ENCODE assay signal across 8 mouse cellular contexts in genomic region chr2:32876490-32877302, GRCm38 (mm10). TPM values are rescaled to one million over a fixed set of nuclear protein-coding genes. Genes with fewer than 3 reads are reported as not detected.
DNase-seq lines count a peak whose midpoint lies in the region; TF ChIP-seq lines count a peak whose summit lies in the region.

No protein-coding gene starts in this region.

- peak overlapping the region; percentile 95 for H3ac ChIP-seq in myocyte (ENCODE audit: control insufficient read depth, insufficient read length)

- H3K36me3 ChIP-seq in thymus, adult 2 months (ENCODE audit: control insufficient read depth, insufficient read depth, low read length): no peaks in the 10 kb centered on the region
- H3K36me3 ChIP-seq in myocyte (ENCODE audit: control insufficient read depth, insufficient read depth): no peaks in the 10 kb centered on the region

- peak overlapping the region; percentile 52 for H3K4me3 ChIP-seq in thymus, adult 2 months (ENCODE audit: control insufficient read depth, insufficient read depth, low read length)
- H3K4me3 ChIP-seq in myocyte: peak overlapping the region; percentile 96

- H3K27ac ChIP-seq in thymus, adult 2 months (ENCODE audit: control insufficient read depth, insufficient read depth, low read length): no peak overlapping the region

- WGBS in thymus, adult 2 months: 15% methylated on average over 20 of the region's 20 CpGs

- no peak for TF ChIP-seq POLR2A in thymus, adult 2 months (IDR thresholded peaks at IDR 0.05; ENCODE audit: control insufficient read depth, extremely low read depth, insufficient read depth, low read length, poor library complexity)
- no peak for TF ChIP-seq POLR2A in myocyte (IDR thresholded peaks at IDR 0.05; ENCODE audit: insufficient read length, low read depth)

- peaks cover 13% of the 10 kb centered on the region for H3K4me1 ChIP-seq in thymus, adult 2 months (replicated peaks; ENCODE audit: control insufficient read depth, insufficient read depth, low read length)

- peak overlapping the region; percentile 92 for H3K4me2 ChIP-seq in myocyte (ENCODE audit: low read depth)

- TF ChIP-seq CTCF in thymus, adult 2 months (IDR thresholded peaks at IDR 0.05; ENCODE audit: borderline replicate concordance, control insufficient read depth, extremely low read depth, insufficient read depth, low read length, poor library complexity): no peak

- H3K27me3 ChIP-seq in thymus, adult 2 months (ENCODE audit: control insufficient read depth, insufficient read depth, low read length): peaks cover 13% of the 10 kb centered on the region; the same call in 1 of the 2 replicates
- no peaks in the 10 kb centered on the region for H3K27me3 ChIP-seq in myocyte (ENCODE audit: control insufficient read depth, insufficient read depth, insufficient read length)

- peak; percentile 24 for DNase-seq in adrenal gland, postnatal 14 days
- DNase-seq in adrenal gland, postnatal 10 days: no peak
- DNase-seq in thymus, adult 2 months: no peak
- no peak for DNase-seq in thymus, postnatal 10 days (ENCODE audit: low spot score in 2 of 2)
- peak; percentile 45 to 63 for DNase-seq in kidney, postnatal 4 days
- DNase-seq in gastrocnemius, postnatal 4 days (ENCODE audit: low spot score in 2 of 2): no peak
- no peak for DNase-seq in testis, postnatal 14 days (ENCODE audit: low spot score)

- H3K79me2 ChIP-seq in myocyte (ENCODE audit: control insufficient read depth, insufficient read depth): peaks cover 60% of the 10 kb centered on the region

TF ChIP-seq in myocyte, 11 proteins besides CTCF, POLR2A, EP300 and RAD21:
- TF ChIP-seq MYOD1 (IDR thresholded peaks at IDR 0.05; ENCODE audit: control insufficient read depth in 1 of 3, insufficient read length in 2 of 3, low read depth in 2 of 3): no peak
- no peak for TF ChIP-seq E2F4 (IDR thresholded peaks at IDR 0.05; ENCODE audit: insufficient read depth)
- TF ChIP-seq TCF12 (IDR thresholded peaks at IDR 0.05; ENCODE audit: insufficient read depth, poor library complexity, severe bottlenecking): no peak
- TF ChIP-seq MAX (IDR thresholded peaks at IDR 0.05; ENCODE audit: low read depth): no peak
- TF ChIP-seq REST (IDR thresholded peaks at IDR 0.05; ENCODE audit: insufficient read depth, insufficient read length): no peak
- no peak for TF ChIP-seq POLR2AphosphoS2 (IDR thresholded peaks at IDR 0.05; ENCODE audit: insufficient read length, low read depth)
- TF ChIP-seq USF1 (IDR thresholded peaks at IDR 0.05; ENCODE audit: low read depth): no peak
- no peak for TF ChIP-seq TCF3 (IDR thresholded peaks at IDR 0.05; ENCODE audit: insufficient read length, low read depth)

RNA-seq across cellular contexts. Expression of gene Fam129b, which starts 0.8 kb away (rescaled TPM):
- 22.0 and 23.1 TPM in 2 replicates for total RNA-seq in adrenal gland, postnatal 14 days (2021)
- 10 to 100 TPM; 28.9 to 30.7 TPM for total RNA-seq in adrenal gland, postnatal 10 days (2021)
- 20.8 and 22.9 TPM in 2 replicates for polyA plus RNA-seq in thymus, adult 2 months (2012; rRNA removed)
- polyA plus RNA-seq in myocyte (2012; fragmentation: generic; extraction: Trizol): 204 TPM
- 10 to 100 TPM; 26.8 to 27.5 TPM for total RNA-seq in gastrocnemius, postnatal 4 days (2021)

RNA-seq across cellular contexts. Expression of gene Stxbp1, which starts 29.7 kb away (rescaled TPM):
- total RNA-seq in adrenal gland, postnatal 14 days (2021): 25.2 and 26.4 TPM in 2 replicates
- 10 to 100 TPM; 23.7 to 35.7 TPM for total RNA-seq in adrenal gland, postnatal 10 days (2021)
- polyA plus RNA-seq in thymus, adult 2 months (2012; rRNA removed): 6.6 and 8.3 TPM in 2 replicates
- 32.2 TPM for polyA plus RNA-seq in myocyte (2012; fragmentation: generic; extraction: Trizol)
- 10 to 100 TPM; 16.3 to 16.9 TPM for total RNA-seq in gastrocnemius, postnatal 4 days (2021)

Comparison
In these comparisons a context has a peak if more than half of its experiments do, and no peak if none do; other contexts are left out.
1. DNase-seq: peak in adrenal gland, postnatal 14 days (single experiment) and kidney, postnatal 4 days (2 of 2); none in adrenal gland, postnatal 10 days (single experiment), thymus, adult 2 months (single experiment), thymus, postnatal 10 days (0 of 2), gastrocnemius, postnatal 4 days (0 of 2) and testis, postnatal 14 days (single experiment).